Mouse (Mus musculus): Measurements from ENCODE around the gene Pdss2.

DNA sequence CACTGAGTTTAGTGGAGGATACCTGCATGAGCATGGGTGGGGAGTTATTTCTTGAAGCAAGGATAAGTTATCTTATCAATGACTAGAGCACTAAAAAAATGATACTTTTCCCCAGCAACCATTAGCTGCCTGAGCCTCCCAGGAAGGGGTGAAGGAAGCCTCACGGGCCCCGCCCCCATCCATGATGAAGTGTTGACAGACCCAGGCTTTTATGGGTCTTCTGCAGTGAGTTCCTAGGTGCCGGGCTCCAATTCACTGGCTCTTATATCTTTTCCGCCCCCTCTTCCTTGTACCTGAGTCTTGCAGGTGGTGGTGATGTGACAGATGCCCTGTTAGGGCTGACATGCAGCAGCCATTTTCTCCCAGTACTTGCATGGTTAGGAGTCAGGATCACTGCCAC lies 114.6 kb downstream of the Pdss2 start:
- TF ChIP-seq CTCF (IDR thresholded peaks at IDR 0.05; ENCODE audit: insufficient read depth, low read length), result no peak
- TF ChIP-seq POLR2A (IDR thresholded peaks at IDR 0.05; ENCODE audit: borderline replicate concordance, extremely low read depth, low read depth, low read length), result no peak

Data from lung, adult 2 months (tissue).